Mouse (Mus musculus) ES-E14 (cell line): ENCODE measurements at regions not wholly inside any gene's neighbourhood (a gene's known extent, or its start where the extent isn't known, plus 50 kb on each side); places are given as distances from the start of the nearest gene placed in this dataset.

Experiments
- HCFC1 ChIP-seq: IDR thresholded peaks from 2 replicates; pipeline ENCODE4 v1.6.1; 2012; ENCODE audit warnings: low read length, inconsistent platforms, borderline replicate concordance; ENCODE audit not compliant: insufficient read depth
- ZC3H11A ChIP-seq: IDR thresholded peaks from 2 replicates; pipeline ENCODE4 v1.6.1; 2012; ENCODE audit warnings: low read depth, mild to moderate bottlenecking, inconsistent platforms, low read length, borderline replicate concordance

DNA sequence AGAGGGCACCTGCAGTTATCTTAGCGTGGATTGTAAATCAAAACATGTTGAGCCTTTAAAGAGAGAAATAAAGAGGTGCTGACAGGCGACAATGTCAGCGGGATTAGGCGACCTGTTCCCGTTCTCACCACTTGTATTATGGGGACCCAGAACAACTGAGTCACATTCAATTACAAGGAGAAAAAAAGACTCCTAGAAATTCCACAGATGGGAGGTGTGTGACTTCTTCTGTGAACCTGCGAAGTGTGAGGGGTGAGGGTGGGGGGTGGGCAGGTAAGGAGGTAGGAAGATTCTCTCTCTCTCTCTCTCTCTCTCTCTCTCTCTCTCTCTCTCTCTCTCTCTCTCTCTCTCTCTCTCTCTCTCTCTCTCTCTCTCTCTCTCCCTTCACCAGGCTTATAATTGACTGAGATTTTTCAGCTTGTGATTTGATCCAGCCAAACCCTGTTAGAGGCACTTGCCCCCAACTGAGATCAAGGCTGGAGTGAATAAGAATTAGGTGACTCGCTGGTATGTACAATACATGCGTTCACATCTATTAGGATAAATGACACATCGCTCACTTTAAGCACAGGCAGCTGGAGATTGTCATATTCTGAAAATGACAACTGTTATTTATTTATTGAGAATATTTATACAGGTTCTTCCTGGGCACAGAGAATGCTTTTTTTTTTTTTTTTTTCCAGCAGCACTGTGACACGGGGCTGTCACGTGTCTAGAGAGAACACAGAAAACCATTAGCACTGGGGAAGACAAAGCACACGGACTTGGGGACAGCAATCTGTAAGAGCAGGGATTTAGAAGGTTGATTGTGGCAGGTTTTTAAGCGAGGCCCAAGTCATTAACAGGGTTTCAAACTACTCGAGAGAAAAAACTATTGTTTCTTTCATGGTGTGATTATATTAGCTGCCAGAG lies 119.2 kb downstream of the Sem1 start:
- TF ChIP-seq HCFC1 (no peak), ZC3H11A (no peak)
